Mouse (Mus musculus) brain, adult 2 months (tissue): ENCODE results near the gene Arhgef39.
A peak's percentile ranks its signal among the peaks of the same experiment; 100 is the strongest.

Experiments
- DNase-seq: peaks from one replicate; pipeline ENCODE4 v3.0.0; 2011; ENCODE audit warnings: low read depth, low spot score

Arhgef39 gene

GRCm38 (mm10) chr4:43499407-43500333, at the start of gene Arhgef39:
TSS of gene Arhgef39 (minus strand) at chr4:43499695.
- peak; percentile 87 for DNase-seq

DNA sequence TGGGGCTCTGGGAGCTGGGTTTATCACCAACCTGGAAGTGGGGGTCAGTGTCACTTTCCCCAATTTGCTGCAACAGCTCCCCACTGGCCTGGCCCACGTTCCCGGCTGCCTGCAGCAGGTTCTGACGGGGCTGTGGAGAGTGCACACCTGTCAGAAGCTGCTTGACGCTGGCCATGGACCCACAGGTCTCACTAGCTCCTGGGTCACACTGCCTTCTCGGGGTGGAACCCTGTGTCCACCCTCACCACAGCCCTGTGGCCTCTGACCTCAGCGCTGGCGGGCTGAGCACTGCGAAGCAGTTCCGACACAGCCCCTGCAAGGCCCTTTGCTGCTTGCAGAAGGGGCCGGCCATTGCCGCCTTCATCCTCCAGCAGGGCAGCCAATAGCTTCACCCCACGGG, 49.6 kb upstream of the Arhgef39 start:
- DNase-seq: no peak

- no peak for DNase-seq
Measured at GRCm38 (mm10) chr4:43547160-43547559, 47.7 kb upstream of the Arhgef39 start.

GRCm38 (mm10) chr4:43546375-43547047, 47.0 kb upstream of the Arhgef39 start:
- DNase-seq: no peak

DNA sequence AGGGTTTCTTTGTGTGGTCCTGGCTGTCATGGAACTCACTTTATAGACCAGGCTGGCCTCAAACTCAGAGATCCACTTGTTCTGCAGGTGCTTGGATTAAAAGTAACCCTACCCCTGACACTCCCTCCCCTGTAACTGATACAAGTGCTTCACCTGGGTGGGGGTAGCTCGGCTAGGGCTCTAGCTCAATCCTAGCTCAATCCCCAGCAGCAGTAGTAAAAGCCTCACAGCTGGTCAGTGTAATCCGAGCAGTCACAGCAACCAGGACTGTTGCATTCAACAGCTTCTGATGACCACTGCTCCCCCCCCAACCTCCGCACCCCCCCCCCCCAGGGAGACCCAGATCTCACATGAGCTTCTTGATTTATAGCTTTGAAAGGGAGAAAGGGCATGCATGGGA, 42.5 kb upstream of the Arhgef39 start:
- no peak for DNase-seq

DNA sequence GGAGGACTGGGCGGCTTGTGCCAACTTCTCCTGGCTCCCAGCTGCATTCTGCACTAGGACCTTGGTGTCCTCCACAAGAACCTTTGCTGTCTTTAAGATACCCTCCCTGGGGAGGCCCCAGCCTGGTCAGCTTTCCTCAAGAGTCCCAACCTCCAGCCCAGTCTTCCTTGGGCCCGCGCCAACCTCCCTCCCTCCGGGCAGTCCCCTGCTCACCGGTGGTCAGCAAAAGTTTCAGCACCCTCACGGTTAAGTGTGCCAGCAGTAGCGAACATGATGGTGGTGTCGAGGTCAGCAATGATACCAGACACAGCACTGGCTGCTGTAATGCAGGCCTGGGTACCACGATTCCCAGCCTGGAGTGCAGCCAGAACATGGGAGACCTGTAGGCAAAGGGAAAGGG, 36.5 kb upstream of the Arhgef39 start:
- no peak for DNase-seq

DNA sequence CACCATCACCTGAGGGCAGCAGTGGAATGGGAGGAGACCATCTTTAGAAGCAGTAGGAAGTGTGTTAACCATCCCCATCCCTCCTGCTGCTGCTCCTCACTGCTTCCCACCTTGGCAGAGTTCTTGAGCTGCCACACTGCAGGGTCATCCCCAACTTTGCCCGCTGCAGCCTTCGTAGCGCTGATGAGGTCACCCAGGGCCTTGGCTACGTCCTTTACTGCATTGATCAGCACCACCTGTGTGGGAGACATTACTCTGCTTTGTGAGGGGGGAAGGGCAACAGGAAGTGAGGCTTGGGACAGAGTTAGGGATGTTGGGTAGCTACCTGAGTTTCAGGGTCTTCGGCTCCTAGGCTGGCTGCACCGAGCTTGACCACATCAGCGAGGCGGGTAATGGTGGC, 36.1 kb upstream of the Arhgef39 start:
- no peak for DNase-seq

- no peak for DNase-seq
Measured at GRCm38 (mm10) chr4:43533270-43533669, 33.8 kb upstream of the Arhgef39 start.

DNA sequence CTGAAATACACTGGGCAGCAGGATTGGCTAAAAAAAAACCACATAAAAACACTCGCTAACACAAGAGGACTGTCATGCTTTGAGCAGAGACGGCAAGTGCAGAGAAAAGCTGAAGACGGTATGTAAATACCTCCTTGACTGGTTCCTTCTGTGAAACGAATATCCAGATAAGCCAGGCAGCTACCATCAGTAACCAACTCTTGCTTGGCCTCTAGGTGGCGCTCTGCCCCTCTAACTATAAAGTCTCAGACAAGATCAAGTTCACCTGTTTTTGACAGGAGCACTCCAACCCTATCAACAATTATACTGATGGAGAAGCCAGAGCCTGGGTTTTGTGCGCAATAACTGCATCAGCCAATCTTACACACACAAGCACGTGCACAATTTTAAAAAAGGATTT, 31.1 kb upstream of the Arhgef39 start:
- peak; percentile 91 for DNase-seq

- DNase-seq: peak; percentile 20
Measured at GRCm38 (mm10) chr4:43530081-43530501, 30.6 kb upstream of the Arhgef39 start.

DNA sequence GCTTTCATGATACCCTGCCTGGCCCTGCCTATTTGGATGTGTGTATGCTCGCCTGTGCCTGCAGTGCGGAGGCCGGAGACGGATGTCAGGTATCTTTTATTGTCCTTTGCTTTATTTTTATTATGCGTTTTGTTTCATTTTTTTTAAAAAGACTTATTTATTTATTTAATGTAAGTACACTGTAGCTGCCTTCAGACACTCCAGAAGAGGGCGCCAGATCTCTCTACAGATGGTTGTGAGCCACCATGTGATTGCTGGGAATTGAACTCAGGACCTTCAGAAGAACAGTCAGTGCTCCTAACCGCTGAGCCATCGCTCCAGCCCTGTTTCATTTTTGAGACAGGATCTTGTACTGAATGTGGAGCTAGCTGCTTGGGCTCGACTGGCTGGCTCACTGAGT, 29.0 kb upstream of the Arhgef39 start:
- DNase-seq: no peak

GRCm38 (mm10) chr4:43527880-43528279, 28.4 kb upstream of the Arhgef39 start:
- no peak for DNase-seq

DNA sequence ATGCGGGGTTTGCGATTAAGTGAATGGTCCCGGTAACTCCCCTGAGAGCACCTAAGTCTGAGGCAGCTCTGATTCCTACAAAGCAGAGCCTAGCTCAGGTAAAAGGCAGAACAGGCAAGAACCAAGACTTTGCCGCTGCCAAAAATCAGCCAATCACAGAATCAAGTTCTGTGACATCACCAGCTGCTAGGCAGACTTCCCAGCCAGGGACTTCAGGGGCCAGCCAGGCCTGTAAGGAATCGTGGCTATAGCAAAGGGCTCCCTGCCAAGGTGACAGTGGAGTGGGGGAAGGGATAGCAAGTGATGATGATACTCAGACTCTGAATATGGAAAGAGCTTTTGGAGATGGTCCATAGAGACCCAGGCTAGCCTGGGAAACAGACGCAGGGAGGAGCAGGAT, 20.5 kb upstream of the Arhgef39 start:
- DNase-seq: peak; percentile 93

DNA sequence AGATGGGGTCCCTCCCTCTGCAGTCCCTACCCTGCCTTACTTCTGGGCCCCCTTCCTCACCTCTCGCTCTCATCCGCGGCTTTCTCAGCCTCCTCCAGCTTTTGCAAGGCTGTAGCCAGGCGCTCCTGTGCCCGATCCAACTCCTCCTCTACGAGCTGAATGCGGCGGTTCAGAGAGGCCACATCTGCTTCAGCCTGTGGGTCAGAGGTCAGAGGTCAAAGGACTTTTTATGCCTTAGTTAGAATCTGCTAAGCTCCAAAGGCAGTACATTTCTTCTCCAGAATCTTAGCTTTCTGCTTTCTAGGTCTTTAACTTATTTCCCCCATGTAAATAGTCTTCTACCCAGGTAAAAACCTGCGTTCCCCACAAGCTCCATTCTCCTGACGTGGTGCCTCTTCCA, 20.1 kb upstream of the Arhgef39 start:
- no peak for DNase-seq

DNA sequence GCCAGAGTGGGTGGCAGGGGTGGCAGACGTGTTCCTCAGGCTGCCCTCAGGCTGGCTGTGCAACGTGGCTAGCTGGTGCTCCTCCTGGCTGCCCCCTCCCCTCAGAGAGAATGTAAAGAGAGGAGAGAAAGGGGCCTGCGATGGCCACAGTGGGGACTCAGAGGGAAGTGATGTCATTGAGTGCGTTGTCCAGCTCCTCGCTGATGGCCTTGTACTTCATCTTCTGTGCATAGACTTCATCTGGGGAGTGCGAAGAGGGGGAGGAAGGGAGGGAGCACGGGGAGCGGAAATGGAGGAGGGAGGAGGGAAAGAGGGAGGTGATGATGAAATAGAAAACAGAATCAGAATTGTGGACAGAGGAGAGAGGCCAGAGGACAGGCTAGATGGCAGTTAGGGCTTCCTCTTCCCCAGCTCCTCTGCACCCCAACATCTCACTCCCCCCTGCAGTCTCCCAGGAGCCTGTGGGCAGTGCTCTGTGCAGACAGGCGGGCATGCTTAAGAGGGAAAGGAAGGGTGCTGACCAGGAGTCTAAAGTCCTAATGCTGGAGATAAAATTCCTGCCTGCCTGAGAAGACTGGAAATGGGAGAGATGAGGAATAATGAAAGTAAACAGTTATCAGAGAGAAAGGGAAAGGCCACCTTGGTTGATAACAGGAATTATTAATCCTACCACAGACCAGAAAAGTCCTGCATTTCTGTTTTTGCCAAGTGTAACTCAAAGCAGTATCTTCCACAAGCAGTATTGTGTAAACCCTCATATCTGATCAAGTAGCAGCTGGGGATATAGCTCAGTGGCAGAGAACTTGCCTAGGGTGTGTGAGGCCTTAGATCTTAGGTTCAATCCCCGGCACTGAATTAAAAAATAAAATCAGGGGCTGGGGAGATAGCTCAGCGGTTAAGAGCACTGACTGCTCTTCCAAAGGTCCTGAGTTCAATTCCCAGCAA, 16.5 kb upstream of the Arhgef39 start:
- DNase-seq: no peak

DNA sequence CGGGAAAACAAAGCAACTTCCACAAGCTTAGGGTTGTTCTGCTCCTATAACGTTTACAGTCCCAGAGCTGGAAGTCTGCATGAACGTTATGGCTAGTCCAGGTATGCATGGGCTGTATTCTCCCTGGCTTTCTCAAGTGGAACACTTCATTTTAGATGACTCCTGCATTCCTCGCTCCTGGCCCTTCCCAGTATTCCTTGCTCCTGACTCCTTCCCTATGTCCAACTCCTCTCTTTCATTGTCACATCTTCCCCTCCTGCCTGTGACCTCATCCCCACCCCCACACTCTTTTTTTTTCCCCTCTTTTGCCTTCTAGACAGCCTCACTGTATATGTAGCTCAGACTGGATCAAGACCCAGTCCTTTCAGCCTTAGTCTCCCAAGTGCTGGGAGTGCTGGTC, 14.3 kb upstream of the Arhgef39 start:
- DNase-seq: no peak

DNA sequence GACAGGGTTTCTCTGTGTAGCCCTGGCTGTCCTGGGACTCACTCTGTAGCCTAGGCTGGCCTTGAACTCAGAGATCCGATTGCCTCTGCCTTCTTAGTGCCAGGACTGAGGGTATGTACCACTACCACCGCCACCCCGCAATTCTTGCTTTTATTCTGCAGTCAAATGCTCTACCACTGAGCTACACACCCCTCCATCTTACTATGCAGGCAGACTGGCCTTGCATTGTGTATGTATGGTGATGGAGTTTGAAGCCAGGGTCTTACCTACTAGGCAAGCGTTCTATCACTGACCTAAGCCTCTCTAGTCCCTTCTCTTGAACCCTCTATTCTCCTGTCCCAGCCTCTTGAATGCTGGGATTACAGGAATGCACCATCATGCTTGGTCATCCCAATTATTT, 13.8 kb upstream of the Arhgef39 start:
- no peak for DNase-seq

- no peak for DNase-seq
Measured at GRCm38 (mm10) chr4:43512653-43513052, 13.2 kb upstream of the Arhgef39 start.

- no peak for DNase-seq
Measured at GRCm38 (mm10) chr4:43511675-43512454, 12.4 kb upstream of the Arhgef39 start.

GRCm38 (mm10) chr4:43509109-43509508, 9.6 kb upstream of the Arhgef39 start:
- no peak for DNase-seq

- DNase-seq: peak; percentile 64
Measured at GRCm38 (mm10) chr4:43508666-43508997, 9.1 kb upstream of the Arhgef39 start.
